Mouse (Mus musculus): ENCODE measurements at regions not wholly inside any gene's neighbourhood (a gene's known extent, or its start where the extent isn't known, plus 50 kb on each side); places are given as distances from the start of the nearest gene placed in this dataset.

DNA sequence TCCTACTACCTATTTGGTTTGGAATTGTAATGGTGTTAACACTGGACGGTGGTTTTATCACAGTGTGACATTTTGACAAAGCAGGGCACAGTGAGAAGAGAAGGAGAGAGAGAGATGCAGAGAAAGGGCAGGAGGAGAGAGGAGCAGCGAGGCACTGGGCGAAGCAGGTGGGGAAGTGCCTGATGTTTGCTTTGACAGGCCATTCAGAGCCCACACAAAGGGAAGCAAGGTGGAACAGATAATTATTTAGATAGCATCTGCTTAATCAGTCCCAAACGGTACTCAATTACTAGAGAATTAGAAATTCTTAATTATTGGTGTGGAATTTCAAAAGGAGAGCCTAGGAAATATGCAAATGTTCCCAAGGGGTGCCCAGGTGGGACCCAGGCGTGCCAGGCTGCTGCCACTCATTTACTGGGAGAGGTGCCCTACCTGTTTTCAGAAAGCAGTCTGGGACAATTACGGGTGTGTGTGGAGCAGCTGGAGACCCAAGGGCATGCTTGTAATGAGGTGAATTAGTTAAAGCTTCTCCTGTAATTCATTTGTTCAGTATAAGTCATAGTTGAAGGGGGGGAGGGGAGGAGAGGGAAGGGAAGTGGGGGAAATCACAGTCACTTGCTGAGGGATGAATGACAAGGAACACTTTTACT is 86.9 kb downstream of the Thnsl2 start:
- DNase-seq (ENCODE audit: low spot score) (no peak), ATAC-seq (ENCODE audit: low FRiP score, low TSS enrichment) (no peak)
- Histone ChIP-seq H3K4me3 (ENCODE audit: low read depth, low read length) (no peak overlapping the region), H3K9ac (ENCODE audit: low read length) (no peak overlapping the region), H3K9me3 (ENCODE audit: control insufficient read depth, low read length) (no peaks in the 10 kb centered on the region), H3K27ac (replicated peaks) (no peak overlapping the region), H3K36me3 (ENCODE audit: control insufficient read depth, insufficient read depth, low read length) (no peaks in the 10 kb centered on the region), H3K4me1 (replicated peaks; ENCODE audit: control insufficient read depth, insufficient read depth) (no peaks in the 10 kb centered on the region), H3K4me2 (replicated peaks; ENCODE audit: low read depth) (no peak overlapping the region), H3K27me3 (ENCODE audit: control insufficient read depth, insufficient read depth, low read length) (no peaks in the 10 kb centered on the region)
- TF ChIP-seq EP300 (optimal IDR thresholded peaks at IDR 0.05): no peak
- no peak for TF ChIP-seq CTCF (IDR thresholded peaks at IDR 0.05; ENCODE audit: low read depth)
- WGBS: 46% methylated on average over 6 of the region's 6 CpGs

DNA sequence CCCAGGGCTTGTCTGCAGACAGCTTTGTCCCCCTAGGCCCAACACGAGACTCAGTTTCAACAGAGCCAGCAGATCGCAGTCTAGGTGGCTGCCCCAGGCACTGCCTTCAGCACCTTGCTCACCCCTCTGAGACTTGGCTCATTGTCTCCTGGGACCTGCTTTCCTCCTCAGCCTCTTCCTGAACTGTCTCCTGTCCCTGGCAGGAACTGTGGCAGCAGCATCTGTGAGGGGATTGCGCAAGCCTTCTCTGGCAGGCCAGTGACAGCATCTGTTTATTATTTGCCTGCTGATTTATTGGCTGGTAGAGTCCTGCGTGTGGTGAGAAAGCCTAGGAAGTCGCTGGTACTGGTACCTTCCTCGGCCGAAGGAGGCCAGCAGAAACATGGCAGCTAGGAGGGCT is 84.1 kb downstream of the Thnsl2 start:
- H3K27ac ChIP-seq (replicated peaks): no peak overlapping the region
- H3K4me1 ChIP-seq (replicated peaks; ENCODE audit: control insufficient read depth, insufficient read depth): no peaks in the 10 kb centered on the region
- ATAC-seq (ENCODE audit: low FRiP score, low TSS enrichment) (no peak), DNase-seq (ENCODE audit: low spot score) (no peak)
- no peaks in the 10 kb centered on the region for H3K9me3 ChIP-seq (ENCODE audit: control insufficient read depth, low read length)
- TF ChIP-seq EP300 (optimal IDR thresholded peaks at IDR 0.05) (no peak), CTCF (IDR thresholded peaks at IDR 0.05; ENCODE audit: low read depth) (no peak)
- no peak overlapping the region for H3K9ac ChIP-seq (ENCODE audit: low read length)
- H3K4me2 ChIP-seq (replicated peaks; ENCODE audit: low read depth): no peak overlapping the region
- WGBS: 44% methylated on average over 7 of the region's 7 CpGs
- H3K36me3 ChIP-seq (ENCODE audit: control insufficient read depth, insufficient read depth, low read length): no peaks in the 10 kb centered on the region
- H3K27me3 ChIP-seq (ENCODE audit: control insufficient read depth, insufficient read depth, low read length): no peaks in the 10 kb centered on the region
- no peak overlapping the region for H3K4me3 ChIP-seq (ENCODE audit: low read depth, low read length)

DNA sequence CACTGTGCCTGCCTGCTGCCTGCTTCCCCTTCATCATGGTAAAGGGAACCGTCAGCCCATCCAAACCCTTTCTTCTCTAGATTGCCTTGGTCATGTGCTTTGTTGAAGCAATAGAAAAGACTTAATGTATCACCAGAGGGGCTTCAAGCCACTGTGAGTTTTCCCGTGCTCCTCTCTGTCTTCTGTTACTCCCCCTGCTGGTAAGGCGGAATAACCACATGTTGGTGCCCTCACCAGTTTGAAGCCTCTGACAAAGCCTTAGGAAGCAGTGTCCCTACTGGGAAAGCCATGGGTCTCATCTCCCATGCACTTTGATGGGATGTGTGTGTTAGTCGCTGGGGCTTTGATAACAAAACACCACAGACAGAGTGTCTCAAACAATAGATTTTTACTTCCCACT is 81.3 kb downstream of the Thnsl2 start:
- H3K36me3 ChIP-seq (ENCODE audit: control insufficient read depth, insufficient read depth, low read length): no peaks in the 10 kb centered on the region
- peak; percentile 46 for TF ChIP-seq CTCF (IDR thresholded peaks at IDR 0.05; ENCODE audit: low read depth)
- TF ChIP-seq EP300 (optimal IDR thresholded peaks at IDR 0.05): no peak
- no peaks in the 10 kb centered on the region for H3K4me1 ChIP-seq (replicated peaks; ENCODE audit: control insufficient read depth, insufficient read depth)
- no peak overlapping the region for H3K4me2 ChIP-seq (replicated peaks; ENCODE audit: low read depth)
- no peak overlapping the region for H3K27ac ChIP-seq (replicated peaks)
- H3K27me3 ChIP-seq (ENCODE audit: control insufficient read depth, insufficient read depth, low read length): no peaks in the 10 kb centered on the region
- H3K4me3 ChIP-seq (ENCODE audit: low read depth, low read length): no peak overlapping the region
- DNase-seq (ENCODE audit: low spot score) (no peak), ATAC-seq (ENCODE audit: low FRiP score, low TSS enrichment) (no peak)
- WGBS: 78% methylated on average over 4 of the region's 4 CpGs
- no peaks in the 10 kb centered on the region for H3K9me3 ChIP-seq (ENCODE audit: control insufficient read depth, low read length)
- no peak overlapping the region for H3K9ac ChIP-seq (ENCODE audit: low read length)

DNA sequence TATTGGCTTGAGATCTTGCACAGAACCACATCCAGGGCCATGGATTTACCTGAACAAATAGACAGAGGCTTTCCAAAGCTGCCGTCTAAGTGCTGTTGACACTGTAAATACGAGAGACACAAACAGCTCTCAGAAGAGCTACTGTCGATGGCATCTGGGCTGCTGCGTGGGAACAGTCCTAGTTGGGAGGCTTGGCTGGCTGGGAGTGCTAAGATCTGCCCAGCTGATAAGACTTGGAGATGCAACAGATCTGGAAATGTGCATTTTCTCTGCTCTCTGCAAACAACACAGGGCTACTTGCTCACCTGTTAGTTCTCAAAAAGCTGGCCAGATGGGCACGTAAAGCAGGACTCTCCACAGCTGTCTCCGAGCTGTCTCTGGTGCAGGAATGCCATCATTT is 78.8 kb downstream of the Thnsl2 start:
- Histone ChIP-seq H3K36me3 (ENCODE audit: control insufficient read depth, insufficient read depth, low read length) (no peaks in the 10 kb centered on the region), H3K4me1 (replicated peaks; ENCODE audit: control insufficient read depth, insufficient read depth) (no peaks in the 10 kb centered on the region), H3K27me3 (ENCODE audit: control insufficient read depth, insufficient read depth, low read length) (no peaks in the 10 kb centered on the region), H3K9me3 (ENCODE audit: control insufficient read depth, low read length) (no peaks in the 10 kb centered on the region), H3K4me2 (replicated peaks; ENCODE audit: low read depth) (no peak overlapping the region), H3K27ac (replicated peaks) (no peak overlapping the region), H3K9ac (ENCODE audit: low read length) (no peak overlapping the region), H3K4me3 (ENCODE audit: low read depth, low read length) (no peak overlapping the region)
- DNase-seq (ENCODE audit: low spot score): no peak
- no peak for ATAC-seq (ENCODE audit: low FRiP score, low TSS enrichment)
- 31% methylated on average over 6 of the region's 6 CpGs for WGBS
- TF ChIP-seq CTCF (IDR thresholded peaks at IDR 0.05; ENCODE audit: low read depth): no peak
- no peak for TF ChIP-seq EP300 (optimal IDR thresholded peaks at IDR 0.05)

DNA sequence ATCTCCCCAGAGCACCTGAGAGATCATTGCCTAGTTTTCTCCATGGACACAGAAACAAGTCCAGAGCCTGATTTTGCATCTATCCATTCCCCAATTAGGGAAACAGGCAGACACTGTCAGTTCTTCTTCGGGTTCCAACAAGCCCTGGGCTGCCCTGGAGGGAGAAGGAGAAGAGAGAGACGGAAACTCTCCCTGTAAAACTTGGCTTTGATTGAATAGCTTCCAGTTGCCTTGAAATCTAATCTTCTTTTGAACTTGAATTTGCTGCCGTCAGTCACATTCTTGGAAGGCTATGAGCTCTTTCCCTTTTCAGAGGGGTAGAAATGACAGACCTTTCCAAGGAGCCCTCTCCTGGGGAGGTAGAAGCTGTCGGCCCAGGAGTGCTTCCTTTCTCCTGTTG is 75.0 kb downstream of the Thnsl2 start:
- Histone ChIP-seq H3K4me1 (replicated peaks; ENCODE audit: control insufficient read depth, insufficient read depth) (no peaks in the 10 kb centered on the region), H3K4me2 (replicated peaks; ENCODE audit: low read depth) (no peak overlapping the region), H3K27me3 (ENCODE audit: control insufficient read depth, insufficient read depth, low read length) (no peaks in the 10 kb centered on the region), H3K9ac (ENCODE audit: low read length) (no peak overlapping the region), H3K9me3 (ENCODE audit: control insufficient read depth, low read length) (no peaks in the 10 kb centered on the region), H3K36me3 (ENCODE audit: control insufficient read depth, insufficient read depth, low read length) (no peaks in the 10 kb centered on the region), H3K4me3 (ENCODE audit: low read depth, low read length) (no peak overlapping the region), H3K27ac (replicated peaks) (no peak overlapping the region)
- no peak for TF ChIP-seq EP300 (optimal IDR thresholded peaks at IDR 0.05)
- TF ChIP-seq CTCF (IDR thresholded peaks at IDR 0.05; ENCODE audit: low read depth): no peak
- ATAC-seq (ENCODE audit: low FRiP score, low TSS enrichment) (no peak), DNase-seq (ENCODE audit: low spot score) (no peak)
- WGBS: 43% methylated on average over 4 of the region's 4 CpGs

DNA sequence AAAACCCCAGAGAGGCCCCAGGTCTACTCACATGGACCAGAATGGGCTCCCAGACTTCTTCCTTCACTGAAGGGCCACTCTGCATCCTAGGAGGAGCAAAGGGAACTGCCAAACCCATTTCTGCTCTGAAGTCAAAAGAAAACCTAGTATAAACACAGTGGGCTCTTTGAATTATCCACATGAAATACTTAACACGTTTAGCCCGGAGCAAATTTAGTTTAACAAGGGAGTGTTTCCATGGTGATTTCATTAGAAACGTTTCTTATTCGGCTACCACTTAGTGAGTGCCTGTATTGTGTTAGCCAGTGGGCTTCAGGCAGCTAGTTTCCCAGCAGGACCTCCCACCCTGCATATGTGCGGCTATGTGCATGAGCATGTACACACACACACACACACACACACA is 69.4 kb downstream of the Thnsl2 start:
- Histone ChIP-seq H3K36me3 (ENCODE audit: control insufficient read depth, insufficient read depth, low read length) (no peaks in the 10 kb centered on the region), H3K4me2 (replicated peaks; ENCODE audit: low read depth) (no peak overlapping the region), H3K27me3 (ENCODE audit: control insufficient read depth, insufficient read depth, low read length) (no peaks in the 10 kb centered on the region), H3K27ac (replicated peaks) (no peak overlapping the region), H3K9me3 (ENCODE audit: control insufficient read depth, low read length) (no peaks in the 10 kb centered on the region), H3K9ac (ENCODE audit: low read length) (no peak overlapping the region), H3K4me3 (ENCODE audit: low read depth, low read length) (no peak overlapping the region), H3K4me1 (replicated peaks; ENCODE audit: control insufficient read depth, insufficient read depth) (no peaks in the 10 kb centered on the region)
- no peak for DNase-seq (ENCODE audit: low spot score)
- no peak for ATAC-seq (ENCODE audit: low FRiP score, low TSS enrichment)
- TF ChIP-seq EP300 (optimal IDR thresholded peaks at IDR 0.05): no peak
- no peak for TF ChIP-seq CTCF (IDR thresholded peaks at IDR 0.05; ENCODE audit: low read depth)
- 31% methylated on average over 5 of the region's 5 CpGs for WGBS

Data from stomach, postnatal 0 days (tissue).